Mouse (Mus musculus) stomach, postnatal 0 days (tissue): ENCODE measurements at regions not wholly inside any gene's neighbourhood (a gene's known extent, or its start where the extent isn't known, plus 50 kb on each side); places are given as distances from the start of the nearest gene placed in this dataset.

Experiments
- CTCF ChIP-seq: IDR thresholded peaks from 2 replicates; pipeline ENCODE4 v1.5.1; 2016; ENCODE audit warnings: antibody characterized with exemption, low read depth, mild to moderate bottlenecking, moderate library complexity
- EP300 ChIP-seq: optimal IDR thresholded peaks from 2 replicates; pipeline ENCODE3; 2016; ENCODE audit warnings: antibody characterized with exemption

DNA sequence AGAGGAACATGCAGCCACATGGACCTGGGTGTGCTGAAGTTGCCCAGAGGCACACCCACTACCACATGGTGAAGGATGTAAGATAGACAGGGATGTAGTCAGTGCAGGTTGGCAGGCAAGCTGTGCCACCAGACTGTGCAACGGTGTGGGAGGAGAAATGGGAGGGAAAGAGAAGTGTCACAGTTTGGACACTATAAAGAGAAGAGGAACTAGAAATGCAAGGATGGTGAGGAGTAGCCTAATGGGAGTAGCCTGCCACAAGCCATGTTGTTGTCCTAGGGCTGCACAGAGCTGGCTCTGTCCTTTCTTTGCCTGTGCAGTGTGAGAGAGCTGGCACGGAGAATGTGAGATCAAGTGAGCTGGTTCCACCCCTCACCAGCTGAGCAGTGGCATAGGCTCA is 185.3 kb upstream of the Gjb5 start:
- TF ChIP-seq CTCF (no peak), EP300 (no peak)
